Mouse (Mus musculus) bone marrow, adult 2 months (tissue): ENCODE results near the gene Gpatch8.

ENCODE experiments used
- CTCF ChIP-seq: fragments of 200-500 bp; IDR thresholded peaks from 2 replicates; pipeline ENCODE4 v1.5.1; 2011; ENCODE audit warnings: low read length, control low read depth; ENCODE audit not compliant: control insufficient read depth, insufficient read depth
- POLR2A ChIP-seq: fragments of 200-500 bp; IDR thresholded peaks from 2 replicates; pipeline ENCODE4 v1.6.1; 2011; ENCODE audit warnings: low read depth, mild to moderate bottlenecking, control low read depth, low read length, borderline replicate concordance; ENCODE audit not compliant: control insufficient read depth

- TF ChIP-seq CTCF: peak; percentile 23; the same call in 1 of the 2 replicates
- no peak; the same call in 1 of the 2 replicates for TF ChIP-seq POLR2A
Observed at GRCm38 (mm10) chr11:102455740-102456396, 100.3 kb downstream of the Gpatch8 start.
